Mouse (Mus musculus) right cerebral cortex, adult 18-20 months (tissue): ENCODE data around the gene Tcf7l2.

ENCODE experiments used
- DNase-seq: peaks from one replicate; pipeline ENCODE4 v3.0.0; 2022; ENCODE audit warnings: mixed read lengths

The Tcf7l2 gene

DNA sequence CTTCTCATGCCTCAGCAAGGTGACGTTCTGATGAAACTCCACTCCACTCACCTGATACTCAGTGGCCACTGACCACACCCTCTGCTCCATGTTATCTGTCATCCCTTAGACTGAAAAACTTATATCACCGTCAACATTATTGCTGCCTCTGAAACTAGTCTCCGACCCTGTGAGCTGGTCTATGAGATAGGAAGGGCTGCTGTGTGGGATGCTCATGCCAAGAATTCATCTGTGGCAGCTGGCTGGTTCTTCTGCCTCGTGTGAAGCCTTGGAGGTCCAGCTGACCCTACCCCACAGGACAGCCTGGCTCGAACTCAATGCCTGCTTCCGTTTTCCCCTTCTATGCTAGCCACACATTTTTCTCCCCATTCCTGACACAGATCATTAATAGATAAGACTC, 125.6 kb downstream of the Tcf7l2 start:
- DNase-seq, result no peak

DNA sequence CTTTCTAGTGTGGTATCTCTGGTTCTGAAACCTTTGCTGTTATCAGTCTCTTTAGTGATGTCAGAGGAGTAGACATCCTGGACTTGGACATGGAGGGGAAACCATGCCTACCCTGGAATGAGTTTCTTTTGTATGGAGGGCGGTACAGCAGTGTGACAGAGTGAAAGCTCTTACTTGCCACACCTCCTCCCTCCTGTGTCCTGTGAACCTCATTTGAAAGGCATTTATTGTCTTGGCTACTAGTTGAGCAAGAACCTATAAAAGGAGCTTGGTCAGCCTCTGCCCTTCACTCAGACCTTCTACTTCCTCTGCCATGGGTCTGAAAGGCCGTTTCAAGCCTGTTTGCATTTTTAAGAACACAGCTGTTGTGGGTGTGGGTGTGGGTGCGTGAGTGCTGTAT, 126.3 kb downstream of the Tcf7l2 start:
- DNase-seq, result no peak

DNA sequence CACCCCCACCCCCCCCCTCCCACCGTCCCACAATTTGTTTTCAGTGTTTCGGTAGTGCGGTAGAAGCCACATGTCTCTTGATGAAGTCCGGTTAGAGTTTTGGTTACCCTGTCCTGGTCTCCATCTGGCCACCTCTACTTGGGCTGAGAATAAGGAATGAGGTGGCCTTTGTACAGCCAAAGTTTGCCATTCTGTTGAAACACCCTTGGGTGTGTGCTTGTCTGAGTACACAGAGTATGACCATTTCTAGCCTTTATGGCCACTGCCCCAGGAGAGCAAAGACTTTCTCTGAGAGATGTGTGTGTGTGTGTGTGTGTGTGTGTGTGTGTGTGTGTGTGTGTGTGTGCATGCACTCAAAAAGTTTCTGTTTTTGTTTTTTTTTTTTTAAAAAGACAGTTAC, 127.0 kb downstream of the Tcf7l2 start:
- DNase-seq, result no peak

DNA sequence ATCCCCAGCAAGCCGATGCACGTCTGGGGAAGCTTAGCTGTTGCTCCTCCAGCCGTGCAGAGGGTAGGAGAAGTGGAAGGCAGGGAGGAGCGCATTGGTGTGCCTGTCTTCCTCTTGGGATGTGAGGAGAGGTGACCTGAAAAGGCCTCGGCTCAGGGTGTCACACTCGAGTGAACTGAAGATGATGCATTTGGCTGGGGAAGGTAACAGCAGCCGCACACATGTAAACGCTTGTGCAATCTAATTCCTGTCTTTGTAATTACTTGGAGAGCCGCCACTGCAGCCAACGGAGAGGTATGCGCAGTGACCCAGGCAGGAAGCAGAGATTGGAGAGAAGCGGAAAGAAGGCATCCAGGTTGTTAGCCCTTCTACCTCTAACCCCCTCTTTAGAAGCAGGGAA, 129.2 kb downstream of the Tcf7l2 start:
- DNase-seq, result no peak

DNA sequence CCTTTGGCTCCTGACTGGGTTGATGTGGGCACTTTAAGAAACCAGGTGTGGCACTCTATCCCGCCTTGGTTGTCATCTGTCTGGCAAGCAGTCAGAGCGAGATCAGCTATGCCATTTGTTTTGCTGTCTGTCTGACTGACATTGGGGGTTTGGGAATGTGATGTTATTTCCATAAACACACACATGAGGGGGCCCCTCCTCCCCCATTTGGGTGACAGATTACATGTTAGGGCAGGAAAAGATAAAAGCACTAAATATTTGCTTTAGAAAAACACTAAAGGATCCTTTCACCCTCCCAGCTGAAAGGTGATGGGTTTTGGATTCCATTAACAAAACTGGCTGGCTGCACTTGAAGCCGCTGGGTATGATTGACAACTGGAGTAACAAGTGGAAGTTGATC, 129.9 kb downstream of the Tcf7l2 start:
- DNase-seq, result no peak

DNA sequence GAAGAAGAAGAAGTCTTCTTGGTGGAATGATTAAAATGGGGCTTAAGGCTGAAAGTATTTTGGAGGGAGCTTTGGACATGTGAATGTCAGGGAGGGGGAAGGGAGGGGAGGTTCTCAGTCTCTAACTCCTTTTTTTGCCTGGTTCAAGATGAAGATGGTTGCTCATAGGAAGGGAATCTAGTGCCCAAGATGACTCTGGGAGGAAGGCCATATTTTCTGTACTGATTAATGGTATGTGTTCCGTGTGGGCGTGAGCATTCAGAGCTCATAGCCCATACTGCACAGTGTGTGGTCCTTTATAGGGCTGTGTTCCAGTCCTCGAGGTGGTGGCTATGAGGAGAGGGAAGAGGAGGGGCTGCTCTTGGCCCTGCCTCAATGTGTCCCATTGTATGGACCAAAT, 131.6 kb downstream of the Tcf7l2 start:
- DNase-seq, result no peak

DNA sequence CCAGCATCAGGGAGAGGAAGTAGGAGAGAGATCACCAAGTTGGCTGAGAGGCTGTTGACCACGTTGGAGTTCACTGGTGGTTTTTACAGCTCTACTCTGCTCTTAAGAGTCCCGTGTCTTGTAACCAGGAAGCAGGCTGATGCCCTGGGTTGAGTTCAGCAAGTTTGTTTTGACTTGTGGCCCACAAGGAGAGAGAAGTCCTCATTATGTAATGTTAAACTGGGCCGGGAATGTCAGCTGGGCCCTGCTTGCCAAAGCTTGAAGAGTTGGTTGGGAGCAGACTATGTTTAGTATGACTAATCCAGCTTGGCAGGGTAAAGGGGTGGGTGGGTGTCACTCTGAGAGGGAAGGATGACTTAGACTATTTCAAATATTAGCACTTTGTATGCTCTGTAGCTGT, 134.9 kb downstream of the Tcf7l2 start:
- DNase-seq, result peak; percentile 29

DNA sequence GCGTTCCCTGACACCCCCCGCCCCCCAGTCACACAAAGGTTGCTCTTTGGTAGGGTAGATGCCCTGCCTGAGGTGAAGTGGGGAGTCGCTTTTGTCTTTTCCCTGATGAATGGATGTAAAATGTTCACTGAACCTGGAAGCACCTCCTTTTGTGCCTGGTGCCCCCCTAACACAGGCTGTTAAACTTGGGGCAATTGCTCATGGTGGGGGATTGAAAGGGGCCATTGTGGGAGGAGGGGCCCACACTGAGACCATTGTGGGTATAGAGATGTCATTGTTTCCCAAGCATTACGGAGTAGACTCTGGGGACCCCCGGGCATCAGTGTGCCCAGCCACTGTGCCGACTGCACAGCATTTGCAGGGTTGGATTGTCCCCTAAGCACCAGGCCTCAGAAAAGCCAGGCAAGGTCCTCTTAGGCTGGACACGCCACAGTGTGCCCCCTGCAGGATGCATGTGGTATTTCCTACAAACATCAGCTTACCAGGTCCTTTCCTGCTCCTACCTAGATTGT, 135.8 kb downstream of the Tcf7l2 start:
- DNase-seq, result peak; percentile 34

DNA sequence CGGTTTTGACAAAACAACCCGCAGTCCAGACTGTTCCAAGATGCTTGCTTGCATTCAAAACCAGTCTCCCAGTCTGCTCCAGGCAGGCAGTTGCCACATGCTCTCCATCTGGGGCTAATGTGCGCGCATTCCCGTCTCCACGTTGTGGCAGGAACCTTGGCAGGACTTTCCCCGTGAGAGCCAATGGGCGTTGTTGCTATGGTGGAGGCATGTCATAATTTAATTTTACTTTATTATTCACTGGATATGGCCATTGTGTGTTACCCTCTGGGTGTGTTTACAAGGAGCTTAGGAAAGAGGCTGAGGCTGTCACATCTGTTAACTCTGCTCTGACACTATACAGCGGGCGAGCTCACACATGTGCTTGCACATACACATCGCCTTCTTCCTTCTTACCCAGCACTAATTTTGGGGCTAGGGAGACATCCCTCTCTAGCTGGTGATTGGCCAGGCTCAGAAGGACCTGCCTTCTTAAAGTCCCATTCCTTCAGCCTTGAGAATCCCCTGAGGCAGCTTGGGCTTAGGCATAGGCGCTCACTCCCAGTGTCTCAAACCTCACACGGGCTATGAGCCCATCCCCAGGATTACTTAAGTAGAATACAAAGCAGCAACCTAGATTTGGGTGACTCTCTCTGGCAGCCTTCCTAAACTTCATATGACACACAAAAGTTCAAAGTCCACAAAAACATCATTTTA, 139.2 kb downstream of the Tcf7l2 start:
- peak; percentile 4 for DNase-seq

DNA sequence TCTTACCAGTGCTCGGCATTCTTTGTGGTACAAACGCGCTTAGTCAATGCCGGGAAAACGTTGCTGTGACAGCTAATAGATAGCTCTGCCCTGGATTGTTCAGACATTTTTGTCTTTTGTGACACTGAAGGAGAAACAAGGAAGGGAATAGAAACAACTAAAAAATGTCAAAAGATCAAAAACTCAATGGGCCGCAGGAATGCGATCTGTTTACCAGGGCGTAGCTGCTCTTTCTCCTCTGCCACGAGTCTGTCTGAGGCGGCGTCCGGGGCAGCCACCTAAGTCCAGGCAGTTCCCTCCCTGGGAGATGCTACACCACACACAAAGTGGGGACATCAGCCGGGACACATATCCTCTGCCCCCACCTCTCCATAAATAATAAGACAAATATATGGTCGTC, 144.9 kb downstream of the Tcf7l2 start:
- DNase-seq, result no peak

DNA sequence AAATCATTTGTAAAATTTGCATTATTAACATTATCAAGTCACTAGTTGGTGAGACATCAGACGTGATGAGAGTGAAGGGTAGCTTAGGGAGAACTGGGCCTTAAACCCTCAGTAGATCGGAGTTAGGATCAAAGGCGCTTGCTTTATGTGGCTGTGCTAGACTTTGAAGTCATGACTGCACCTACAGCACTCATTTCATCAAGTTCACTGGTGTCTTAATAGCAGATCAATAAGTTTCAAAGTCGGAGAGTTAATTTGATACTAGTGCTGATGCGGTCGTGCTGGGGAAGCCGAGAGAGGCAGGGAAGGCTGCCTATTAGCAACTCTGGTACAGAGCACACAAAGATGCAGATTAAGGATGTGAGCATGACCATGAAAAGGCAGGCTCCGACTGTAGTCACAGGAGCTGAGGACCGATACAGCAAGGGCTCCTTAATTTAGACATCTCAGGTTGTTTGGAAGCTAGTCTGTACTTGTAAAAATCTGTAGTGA, 150.1 kb downstream of the Tcf7l2 start:
- DNase-seq, result no peak

DNA sequence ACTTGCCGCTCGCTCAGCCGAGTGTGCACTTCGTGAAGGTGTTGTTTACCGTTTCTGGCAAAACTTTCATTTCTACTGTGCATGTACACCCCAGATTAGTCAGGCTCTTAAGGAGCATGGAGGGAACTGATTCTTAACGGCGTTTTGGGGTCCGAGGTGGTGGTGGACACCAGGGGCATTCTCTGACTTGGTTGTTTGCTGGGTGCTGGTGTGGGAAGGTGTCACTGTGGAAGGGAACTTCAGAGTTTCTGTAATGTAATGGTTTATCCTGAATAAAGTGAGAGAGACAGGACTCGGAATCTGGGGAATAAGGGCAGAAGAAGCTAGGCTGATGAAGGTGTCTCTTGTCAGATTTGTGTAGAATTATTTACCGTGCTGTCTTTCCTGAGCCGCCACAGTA, 151.9 kb downstream of the Tcf7l2 start:
- no peak for DNase-seq

DNA sequence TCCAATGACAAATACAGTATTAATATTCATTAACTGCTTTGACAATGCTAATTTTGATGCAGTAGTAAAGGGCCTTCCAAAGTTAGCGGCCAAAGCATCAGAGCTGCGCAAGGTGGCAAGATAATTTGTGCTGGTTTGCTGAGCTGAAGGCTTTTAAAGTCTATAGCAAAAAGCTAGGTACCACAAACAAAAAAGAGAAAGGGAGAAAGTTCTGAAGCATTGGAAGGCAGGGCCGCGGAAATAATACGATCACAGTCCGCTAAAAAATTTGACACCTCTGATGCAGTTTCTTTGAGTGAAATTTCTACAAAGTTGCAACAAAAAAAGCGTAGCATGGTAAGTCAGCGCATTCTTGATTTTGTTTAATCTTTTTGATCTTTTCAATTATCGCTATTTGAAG, 152.8 kb downstream of the Tcf7l2 start:
- DNase-seq, result no peak

DNA sequence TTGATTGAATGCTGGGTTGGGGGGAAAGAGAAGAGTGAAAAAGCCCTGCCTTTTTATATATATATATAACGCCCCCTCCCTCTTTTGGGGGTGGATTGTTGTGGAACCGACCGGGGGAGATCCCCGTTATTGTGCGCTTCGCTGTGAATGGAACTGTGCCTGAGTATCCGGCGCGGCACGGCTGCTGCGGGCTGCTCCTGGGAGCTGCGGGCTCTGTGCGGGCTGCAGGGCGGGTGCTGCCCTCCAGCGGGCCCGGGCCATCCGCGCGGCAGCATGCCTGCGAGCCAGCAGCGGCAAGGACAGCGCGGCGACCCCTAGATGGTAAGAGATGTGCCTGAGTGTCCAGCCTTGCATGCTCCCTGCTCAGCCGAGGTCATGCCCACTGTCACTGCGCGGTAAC, 153.7 kb downstream of the Tcf7l2 start:
- peak; percentile 6 for DNase-seq

DNA sequence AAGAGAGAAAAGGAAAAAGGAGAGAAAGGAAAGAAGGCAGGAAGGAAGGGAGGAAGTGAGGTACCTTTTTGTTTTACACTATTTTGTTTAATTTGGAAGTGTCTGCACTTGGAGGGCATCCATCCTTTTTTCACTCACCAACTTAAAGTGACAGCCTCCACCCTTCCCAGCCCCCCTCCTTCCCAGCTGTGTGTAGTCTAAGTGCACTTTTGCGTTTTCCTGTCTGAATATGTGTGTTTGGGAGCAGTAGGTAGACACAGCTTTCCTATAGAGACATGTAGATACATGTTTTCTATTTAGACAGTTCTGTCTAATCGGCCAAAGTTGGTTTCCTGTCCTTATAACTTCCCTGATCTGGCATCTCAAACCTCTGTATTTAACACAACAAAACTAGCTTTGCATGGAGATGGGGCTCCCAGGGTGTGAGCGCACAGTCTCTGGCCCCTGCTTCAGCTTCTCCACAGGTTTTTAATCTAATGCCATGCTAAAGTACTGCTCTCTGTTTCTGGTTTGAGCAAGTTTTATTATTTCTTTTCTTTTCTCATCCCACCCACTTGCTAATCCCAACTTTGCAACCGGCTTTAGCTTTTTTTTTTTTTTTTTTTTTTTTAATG, 154.3 kb downstream of the Tcf7l2 start:
- DNase-seq, result no peak

DNA sequence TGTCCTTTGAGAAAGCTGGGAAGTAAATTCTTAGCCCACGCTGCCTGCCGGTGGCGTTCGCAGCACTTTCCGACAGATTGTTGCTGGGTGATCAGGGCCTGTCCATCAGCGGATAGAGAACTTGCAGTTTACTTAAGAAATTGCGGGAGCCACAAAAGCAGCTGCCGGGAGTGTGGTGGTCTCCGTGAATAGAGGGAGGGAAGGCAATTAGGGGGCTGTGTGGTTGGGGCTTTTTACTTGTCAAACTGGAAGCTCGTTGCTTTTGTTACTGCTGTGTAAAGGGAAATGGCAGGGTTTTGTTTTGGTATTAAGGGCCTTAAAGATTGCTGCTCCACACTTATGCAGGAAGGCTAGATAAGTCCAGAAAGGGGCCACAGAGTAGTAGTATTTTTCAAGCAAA, 155.0 kb downstream of the Tcf7l2 start:
- no peak for DNase-seq

DNA sequence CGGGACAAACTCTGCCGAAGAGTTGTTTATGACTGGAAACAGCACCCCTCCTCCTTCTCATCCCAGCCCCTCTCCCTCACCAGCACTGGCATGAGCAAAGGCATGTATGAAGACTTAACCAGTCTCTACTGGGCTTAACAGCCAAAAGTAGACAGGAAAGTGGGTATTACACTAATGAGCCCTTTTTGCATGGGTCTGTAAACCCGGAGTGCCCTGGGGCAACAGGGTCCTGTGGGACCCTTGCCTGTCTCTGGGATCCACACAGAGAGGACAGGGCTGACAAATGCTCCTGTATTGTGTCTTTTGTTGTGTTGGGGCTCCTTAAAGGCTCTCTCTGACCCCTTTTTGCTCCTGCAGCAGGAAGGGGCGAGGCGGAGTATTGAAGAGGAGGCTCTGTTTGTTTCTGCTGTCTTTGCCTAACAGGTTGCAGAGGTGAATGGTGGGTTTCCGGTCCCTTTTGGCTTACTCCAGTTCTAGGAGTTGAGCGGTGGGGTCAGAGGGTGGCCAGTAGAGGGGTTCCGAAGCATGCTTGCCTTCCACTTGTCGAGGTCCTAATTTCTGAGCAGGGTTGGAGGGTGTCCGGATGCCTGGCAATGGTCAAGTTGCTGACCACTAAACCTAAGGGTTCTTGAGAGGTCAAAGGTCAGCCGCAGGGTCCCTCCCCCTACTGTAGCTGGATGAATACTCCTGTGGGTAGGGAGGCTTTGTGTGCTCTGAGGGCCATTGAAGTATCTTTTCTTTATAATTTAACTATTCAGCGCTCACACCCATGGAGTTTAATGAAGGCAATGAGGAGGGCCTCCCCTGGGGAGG, 161.2 kb downstream of the Tcf7l2 start:
- DNase-seq, result no peak

DNA sequence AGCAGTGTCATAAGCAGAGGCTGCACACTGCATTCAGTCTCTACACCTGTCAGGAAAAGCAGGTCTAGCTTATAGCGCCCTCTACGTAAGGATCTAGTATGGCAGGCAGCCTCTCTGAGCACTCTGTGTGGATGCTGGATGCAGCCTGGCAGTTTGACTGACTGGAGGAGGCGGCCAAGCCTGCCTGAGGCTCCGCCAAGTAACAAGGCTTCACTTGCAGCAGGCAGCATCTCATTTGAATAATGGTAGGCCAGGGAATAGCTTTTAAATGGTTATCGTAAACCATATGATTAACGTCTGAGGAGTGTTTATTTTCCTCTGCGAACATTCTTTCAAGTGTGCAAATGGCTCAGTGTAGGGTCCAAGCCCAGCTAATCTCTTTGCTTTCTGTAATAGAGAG, 167.4 kb downstream of the Tcf7l2 start:
- no peak for DNase-seq

DNA sequence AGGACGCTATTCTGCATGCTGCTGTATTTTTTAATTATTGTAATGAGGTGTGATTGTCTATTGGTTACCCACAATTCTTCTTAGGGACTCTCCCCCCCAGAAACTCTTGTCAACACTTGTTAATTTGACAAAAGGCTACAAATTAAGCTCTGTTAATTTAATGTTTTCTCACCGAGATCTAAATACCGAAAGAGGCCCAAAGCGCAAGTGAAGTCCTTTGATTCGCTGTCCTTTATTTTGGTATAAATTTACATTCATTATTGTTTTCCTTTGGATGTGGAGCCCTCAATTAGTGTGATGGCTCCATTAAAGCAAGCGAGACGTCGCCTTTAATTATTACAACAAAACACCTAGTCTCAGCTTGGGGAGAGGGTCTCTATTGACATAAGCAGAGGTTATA, 170.3 kb downstream of the Tcf7l2 start:
- no peak for DNase-seq

DNA sequence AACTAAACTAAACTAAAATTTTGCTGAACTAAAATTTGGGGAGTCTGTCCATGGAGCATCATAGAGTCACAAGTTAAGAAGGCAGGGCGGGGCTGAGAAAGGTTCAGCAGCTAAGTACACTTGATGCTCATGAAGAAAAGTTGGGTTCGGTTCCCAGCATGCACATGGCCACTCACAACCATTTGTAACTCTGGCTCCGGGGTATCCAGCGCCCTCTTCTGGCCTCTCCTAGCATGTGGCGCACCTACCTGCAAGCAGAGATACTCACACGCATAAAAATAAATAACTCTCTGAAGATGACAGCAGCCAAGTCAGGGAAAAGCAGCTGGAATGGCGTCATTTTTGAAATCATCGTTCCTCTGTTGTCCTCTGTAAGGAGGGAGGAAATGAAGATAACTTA, 171.2 kb downstream of the Tcf7l2 start:
- DNase-seq, result no peak

DNA sequence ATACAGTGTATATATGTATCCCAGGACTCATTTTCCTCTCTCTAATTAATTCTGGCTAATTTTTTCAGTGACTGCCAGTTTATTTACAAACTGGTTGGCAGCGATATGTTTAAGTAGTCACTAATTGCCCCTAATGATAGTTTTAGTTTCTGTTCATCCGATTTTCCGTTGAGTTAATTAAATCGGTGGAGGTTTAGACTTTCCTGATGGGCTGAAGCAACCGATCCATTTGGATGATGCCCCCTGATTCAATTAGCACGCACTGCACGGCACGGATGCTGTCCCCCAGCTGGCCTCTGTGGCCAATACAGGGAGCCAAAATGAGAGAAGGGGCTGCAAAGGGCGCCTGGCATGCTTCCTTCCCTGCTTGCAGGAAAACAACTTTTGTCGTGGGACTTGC, 172.0 kb downstream of the Tcf7l2 start:
- no peak for DNase-seq

DNA sequence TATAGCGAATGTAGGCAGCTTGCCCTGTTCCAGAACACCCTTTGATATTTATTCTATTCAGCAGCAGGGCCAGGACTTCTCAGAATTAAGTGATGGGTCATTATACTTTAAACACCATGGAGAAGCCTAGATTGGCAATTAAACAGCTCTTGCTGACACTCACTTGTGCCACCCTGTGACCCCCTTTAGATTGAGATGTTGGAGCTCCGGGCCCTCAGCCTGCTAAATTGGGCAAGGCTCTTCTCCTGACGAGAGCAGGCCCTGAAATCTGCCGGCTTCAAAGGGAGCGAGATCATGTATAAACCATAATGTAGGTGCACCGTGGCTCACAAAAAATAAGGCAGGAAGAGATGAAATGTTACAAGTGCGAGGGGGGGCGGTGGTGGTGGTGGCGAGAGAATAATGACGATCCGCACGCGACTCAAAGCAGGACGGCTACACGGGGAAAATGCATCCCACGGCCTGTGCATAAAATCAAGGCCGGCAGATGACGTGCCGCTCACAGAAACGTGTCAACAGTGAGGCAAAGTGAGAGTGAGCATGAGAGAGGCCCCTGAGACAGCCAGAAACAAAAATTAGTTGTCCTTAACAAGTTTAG, 173.1 kb downstream of the Tcf7l2 start:
- no peak for DNase-seq

DNA sequence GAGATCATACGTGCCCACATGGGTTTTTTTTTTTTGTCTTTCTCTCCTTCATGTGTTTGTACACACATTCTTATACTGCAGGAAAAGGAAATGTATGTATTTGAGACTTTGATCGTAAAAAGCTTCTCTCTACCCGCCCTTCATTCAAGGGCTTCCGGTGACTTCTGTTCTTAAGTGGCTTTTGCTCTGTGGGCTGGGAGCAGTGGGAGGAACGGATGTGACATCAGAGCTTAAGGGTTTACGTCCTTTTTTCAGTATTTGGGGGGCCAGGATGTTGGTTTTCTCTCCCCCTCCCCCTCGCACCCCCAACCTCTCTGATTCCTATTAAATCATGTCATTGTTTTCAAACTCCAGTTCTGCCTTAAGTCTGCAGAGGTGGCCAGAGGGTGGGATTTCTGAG, 173.9 kb downstream of the Tcf7l2 start:
- DNase-seq, result no peak
